Mouse (Mus musculus) T-cell, adult 2 months (primary cell): Measurements from ENCODE around the gene Mrpl47.
"Not testable (repeated sequence)": the region's sequence is repeated elsewhere in the genome, so short reads cannot be mapped to it uniquely, and the experiment has no call there.

ENCODE experiments used
- DNase-seq: peaks from one replicate; pipeline ENCODE4 v3.0.0; 2022; ENCODE audit warnings: low spot score

Gene Mrpl47

DNA sequence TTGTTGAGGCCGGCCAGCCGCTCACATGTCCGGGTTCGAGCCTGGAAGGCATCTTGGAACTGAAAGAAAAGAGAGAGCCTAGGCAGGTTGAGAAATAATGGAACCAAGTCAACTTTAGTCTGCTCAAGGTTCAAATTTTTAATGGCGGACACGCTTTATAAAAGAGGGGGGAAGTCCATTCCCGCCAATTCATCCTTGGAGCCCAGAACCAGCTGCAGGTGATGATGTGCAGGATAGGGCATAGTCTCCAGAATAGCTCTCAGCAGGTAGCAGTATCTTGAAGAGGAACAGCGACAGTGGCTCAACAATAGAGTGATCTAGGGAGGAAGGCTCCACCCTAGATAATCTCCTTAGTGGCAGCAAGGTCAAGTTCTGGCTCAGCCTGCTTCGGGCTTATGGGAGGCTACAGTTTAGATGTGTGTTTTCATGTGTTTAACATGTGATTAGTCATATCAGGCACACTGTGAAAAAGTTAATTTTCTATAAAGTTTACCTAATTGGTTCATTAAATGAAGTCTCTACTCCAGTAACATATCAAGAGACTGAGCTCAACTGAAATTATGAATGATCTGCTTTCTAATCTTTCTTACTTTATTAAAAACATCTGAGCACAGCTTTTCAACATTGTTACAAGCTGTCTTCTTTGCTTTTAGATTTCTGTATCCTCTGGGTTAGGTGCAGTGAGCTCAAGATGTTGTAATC lies 31.6 kb downstream of the Mrpl47 start, which contains the start of gene Actl6a:
TSS of gene Actl6a (plus strand) at position 652 of the 702 bp plus-strand sequence.
- not testable (repeated sequence) for DNase-seq

DNA sequence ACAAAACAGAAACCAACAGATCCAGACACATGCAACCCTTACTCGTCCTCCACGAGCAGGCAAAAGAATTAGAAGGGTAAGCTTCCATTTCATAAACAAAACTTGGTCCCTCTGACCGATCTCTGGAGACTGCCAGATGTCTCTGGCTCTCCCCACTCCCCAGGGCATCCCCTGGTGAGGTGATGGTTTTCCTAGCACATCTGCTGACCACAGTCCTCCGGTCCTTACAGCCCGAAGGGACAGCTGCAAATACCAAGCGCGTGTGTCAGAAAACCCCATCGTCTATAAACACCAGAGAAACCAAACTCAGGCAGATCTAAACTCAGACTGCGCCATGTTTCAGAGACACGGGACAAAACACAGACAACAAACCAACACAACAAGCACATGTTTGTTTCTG lies 32.8 kb downstream of the Mrpl47 start:
- not testable (repeated sequence) for DNase-seq

DNA sequence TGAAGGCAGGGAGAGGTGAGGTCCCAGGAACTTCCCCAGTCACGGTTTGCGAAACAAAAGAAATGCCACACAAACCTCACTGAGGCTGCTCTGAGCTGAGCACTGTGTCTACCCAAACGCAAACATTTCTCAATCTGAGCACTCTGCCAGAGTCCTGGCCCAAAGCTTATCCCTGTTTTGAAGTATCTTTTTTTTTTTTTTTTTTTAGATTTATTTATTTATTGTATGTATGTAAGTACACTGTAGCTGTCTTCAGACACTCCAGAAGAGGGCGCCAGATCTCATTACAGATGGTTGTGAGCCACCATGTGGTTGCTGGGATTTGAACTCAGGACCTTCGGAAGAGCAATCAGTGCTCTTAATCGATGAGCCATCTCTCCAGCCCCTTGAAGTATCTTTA lies 33.4 kb downstream of the Mrpl47 start:
- not testable (repeated sequence) for DNase-seq

DNA sequence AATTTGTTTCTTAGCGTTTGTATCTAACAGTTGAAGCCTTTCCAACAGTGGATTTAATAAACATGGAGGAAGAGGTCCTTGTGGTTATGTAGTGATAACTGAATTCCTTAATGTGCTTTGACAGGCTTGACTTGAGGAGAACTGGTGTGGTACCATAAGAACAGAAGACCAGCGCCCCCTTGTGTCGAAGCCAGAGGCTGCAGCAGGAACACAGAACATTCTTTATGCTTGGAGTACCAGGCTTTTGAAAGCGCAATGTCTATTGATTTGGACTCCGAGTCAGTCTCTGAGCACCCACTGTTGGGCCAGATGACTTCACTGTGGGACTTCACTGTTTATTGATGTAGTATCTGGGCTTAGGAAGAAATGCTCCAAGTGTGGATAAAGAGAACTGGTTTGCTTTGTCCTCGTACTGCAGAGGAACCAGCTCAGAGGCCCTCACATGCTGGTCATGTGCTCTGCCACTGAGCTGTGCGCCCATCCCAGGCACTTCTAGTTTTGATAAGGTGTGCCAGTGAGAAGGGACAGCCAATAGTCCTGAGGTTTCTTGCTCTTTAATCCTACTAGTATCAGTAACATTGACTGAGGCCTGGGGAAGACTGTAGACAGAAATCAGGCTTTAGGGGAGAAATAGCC lies 39.1 kb downstream of the Mrpl47 start:
- DNase-seq: peak; percentile 73

DNA sequence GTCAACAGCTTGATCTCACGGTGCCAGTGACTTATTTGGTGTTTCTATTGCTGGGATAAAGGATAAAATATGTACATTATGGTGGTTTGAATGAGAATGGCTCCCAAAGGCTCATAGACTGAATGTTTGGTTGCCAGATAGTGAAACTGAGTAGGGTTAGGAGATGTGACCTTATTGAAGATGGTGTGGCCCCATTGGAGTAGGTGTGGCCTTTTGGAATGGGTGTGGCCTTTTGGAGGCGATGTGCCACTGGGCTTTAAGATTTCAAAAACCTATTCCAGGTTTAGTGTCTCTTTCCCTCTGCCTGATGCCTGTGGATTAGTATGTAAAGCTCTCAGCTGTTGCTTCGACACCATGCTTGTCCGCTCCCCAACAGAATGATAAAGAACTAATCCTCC lies 41.8 kb downstream of the Mrpl47 start:
- DNase-seq: no peak

DNA sequence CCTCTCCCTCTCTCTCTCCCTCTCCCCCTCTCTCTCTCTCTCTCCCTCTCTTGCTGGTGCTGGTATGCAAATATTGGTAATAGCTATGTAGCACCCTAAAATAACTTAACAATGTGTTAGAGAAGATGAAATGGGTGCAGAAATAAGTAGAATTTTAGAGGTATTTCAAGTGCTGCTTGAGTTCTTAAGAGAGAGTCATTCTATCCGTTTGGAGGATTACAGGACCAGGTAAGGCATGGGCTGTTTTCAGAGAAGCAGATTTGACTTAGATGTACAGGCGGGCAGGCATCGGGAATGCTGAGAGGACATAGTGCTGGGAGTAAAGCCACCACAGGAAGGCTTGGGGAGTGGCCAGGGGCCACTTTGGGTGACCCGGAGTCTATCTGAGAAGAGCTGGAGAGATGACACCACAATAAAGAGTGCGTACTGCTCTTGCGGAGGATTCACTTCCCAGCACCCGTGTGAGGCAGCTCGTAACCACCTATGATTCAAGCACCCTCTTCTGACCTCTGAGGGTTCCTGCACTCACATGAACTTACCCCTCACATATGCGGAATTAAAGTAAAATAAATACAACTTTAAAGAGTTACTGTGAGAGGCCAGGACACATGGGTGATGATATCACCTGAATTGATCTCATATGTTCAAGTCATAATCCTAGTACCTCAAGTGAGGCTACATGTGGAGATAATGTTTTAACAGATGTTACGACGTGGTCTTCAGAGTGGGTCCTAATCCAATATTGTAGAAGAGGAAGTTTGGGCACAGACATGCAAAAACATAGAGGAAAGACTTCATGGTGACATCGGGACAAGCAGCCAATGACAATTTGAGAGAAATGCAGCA lies 42.4 kb downstream of the Mrpl47 start:
- DNase-seq: no peak

DNA sequence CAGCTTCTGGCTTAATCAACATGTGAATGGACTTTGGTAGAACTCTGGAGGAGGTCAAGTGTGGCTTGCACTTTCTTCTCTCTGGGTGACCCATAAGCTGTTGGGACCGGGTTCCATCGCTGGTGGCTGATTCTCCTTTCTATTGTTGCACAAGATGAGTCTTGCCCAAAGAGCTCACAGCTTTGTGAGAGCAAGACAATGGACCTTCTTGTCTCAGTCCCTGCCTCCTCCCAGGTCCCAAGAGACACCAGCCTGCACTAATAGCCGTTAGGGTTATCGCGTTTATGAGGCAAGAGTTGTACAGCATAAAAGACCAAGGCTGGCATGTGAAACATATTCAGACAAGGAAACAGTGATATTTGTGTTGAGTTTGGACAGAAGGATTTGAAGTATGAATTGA lies 43.2 kb downstream of the Mrpl47 start:
- no peak for DNase-seq

DNA sequence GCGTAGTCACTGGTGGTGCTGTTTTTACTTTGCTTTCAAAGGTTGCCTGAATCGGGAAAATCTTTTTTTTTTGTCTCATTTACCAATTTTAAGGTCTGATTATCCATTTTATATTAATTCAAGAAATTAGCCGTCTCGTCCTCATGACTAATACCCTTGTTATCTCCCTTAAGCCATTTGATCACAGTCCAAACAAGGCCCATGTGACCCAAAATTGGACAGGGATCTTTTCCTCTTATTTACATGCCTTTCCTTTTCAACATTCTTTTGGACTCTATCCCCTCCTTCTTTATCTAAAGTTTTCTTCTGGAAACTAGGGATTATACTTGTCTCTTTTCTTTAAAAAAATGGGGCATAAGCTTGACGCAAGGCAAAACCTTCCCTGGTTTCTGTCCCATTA lies 45.6 kb downstream of the Mrpl47 start:
- no peak for DNase-seq

DNA sequence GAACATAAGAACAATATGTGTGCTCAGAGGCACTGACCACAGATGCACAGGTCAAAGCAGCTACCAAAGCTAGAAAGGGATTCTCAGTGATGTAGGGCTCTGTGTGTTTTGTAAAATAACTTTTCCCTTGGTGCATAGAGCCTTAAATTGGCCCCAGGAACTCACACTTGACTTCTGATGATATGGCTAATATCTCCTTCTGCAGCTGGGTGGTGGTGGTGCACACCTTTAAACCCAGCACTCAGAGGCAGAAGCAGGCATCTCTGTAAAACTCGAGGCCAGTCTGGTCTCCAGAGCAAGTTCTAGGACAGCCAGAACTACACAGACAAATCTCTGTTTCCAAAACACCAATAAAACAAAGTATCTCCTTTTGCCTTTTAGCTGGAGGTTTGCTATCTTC lies 46.5 kb downstream of the Mrpl47 start:
- no peak for DNase-seq

DNA sequence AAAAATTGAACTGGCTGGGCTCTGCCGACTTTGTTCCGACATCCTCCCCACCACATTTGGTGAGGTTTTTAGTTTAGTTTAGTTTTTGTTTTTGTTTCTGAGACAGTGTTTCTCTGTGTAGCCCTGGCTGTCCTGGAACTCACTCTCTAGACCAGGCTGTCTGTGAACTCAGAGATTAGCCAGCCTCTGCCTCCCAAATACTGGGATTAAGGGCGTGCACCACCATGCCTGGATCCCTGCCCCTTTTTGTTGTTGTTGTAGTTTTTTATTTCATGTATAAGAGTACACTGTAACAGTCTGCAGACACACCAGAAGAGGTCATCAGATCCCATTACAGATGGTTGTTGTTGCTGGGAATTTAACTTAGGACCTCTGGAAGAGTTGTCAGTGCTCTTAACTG lies 47.4 kb downstream of the Mrpl47 start:
- no peak for DNase-seq

DNA sequence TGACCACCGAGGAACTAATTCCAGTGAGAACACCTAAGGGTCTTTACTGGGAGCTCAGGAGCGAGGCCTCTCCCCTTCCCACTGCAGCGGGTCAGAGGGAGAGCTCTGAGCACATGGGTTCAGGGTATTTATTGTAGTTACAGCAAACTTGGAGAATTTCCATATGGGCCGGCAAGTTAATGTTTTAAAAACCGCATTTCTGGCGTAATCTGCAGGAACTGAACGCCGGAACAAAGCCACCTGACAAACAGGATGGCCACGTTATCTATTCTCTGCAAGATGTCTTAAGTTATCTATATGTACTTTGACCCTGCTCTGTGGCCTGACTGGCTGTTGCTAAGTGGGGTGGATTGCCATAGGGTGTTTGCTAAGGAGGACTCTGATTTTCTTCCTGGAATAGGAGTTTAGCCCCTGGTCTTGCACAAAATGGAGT lies 47.8 kb downstream of the Mrpl47 start:
- no peak for DNase-seq

DNA sequence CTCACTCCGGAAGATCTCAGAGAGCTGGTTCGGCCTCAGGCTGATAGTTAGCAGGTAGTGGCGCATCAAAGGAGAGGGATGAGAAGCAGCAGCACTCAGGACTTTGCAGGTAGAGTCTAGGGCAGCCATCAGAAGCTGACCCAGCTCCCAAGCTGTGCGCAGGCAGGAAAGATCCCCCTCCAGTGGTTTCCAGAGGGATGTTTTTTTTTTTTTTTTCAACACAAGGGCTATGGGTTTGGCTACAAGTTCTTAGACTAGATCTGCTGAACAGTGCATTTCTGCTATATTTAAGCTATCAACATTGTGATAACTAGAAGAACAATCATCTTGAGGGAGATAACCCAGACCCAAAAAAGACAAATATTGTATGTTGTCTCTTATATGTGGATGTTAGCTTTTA lies 50.2 kb downstream of the Mrpl47 start:
- no peak for DNase-seq

DNA sequence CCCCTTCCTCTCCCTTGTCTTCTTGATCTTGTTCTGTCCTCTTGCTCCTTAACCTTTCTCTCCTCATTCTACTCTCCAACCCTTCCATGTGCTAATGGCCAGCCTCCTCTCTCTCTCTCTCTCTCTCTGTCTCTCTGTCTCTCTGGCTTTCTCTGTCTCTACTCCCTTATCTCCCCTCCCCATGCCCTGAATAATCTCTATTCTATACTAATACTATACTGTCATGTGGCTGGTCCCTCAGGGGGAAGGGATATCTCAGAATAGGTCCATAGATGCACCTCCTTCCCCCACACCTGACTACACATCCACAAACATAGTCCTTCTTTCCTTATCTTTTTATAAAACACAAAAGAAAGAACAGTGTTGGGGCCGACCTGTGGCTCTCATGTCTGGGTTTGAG lies 50.9 kb downstream of the Mrpl47 start:
- no peak for DNase-seq

DNA sequence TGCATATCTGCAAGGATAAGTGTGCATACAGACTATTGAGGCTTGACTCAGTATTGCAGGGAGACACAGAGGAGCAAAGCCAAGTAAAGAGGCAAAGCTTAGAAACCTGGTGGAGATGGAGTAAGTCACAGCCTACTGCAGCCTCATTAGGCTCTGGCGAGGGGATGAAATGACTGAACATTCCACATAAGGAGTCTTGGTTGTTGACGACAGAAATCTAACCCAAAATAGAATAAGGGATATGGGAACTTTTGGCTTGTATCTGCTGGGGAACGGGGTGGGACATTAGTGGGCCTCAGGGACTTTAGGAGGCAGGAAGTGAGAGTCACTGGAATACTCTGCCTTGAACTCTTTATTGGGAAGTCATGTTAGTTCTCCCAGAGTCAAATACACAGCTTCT lies 52.8 kb downstream of the Mrpl47 start:
- no peak for DNase-seq

DNA sequence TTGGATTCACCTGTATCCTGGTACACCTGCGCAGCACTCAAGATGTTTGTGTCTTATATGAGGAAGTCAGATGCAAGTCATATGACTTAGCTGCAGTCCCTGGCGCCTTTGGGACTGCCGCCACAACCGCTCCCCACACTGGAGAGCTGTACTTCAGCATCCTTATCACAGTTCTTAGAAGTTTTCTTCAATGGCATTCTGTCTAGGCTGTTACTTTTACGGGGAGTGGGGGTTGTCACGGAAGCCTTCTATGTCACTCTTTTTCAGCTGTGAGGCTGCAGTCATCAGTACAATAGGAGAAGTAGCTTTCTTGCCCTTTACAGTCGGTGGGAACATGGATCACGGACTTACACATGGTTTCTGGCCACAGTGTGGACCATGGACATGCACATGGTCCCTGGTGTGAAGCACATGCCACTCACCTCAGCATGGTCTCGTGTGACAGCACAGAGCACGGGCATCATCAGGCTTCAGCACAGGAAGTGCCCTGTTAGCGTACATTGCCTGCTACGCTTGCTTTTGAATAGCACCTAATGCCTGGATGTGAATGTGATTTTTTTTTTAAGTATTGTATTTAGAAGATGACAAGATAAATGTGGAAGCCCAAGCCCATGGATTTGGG lies 54.4 kb downstream of the Mrpl47 start:
- no peak for DNase-seq

DNA sequence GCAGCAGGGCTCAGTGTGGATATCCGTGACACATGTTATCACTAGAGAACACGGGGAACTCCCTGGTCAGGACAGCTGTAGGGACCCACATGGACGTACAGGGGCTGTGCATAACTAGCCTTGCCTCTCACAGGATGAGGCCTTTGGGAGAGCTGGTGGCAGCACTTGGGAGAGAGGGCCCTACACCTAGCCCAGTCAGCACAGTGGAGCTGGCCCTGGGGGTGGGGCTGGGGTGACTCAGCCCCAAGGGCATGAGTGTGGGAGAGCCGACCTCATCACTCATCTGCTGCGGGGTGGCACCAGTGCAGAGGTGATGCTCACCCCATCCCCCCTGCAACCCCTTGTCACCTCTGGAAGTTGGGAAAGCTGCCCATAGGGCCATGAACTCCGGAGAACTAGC lies 61.0 kb downstream of the Mrpl47 start:
- DNase-seq: no peak
